Mouse (Mus musculus) cortical plate, adult 2 months (tissue): ENCODE measurements around the gene Relch.

Experiments used
- CTCF ChIP-seq: fragments of 200-500 bp; IDR thresholded peaks from 2 replicates; pipeline ENCODE4 v1.5.1; 2011; ENCODE audit warnings: mild to moderate bottlenecking, control low read depth, low read length; ENCODE audit not compliant: insufficient read depth; ENCODE audit errors: extremely low read depth
- POLR2A ChIP-seq: fragments of 200-500 bp; IDR thresholded peaks from 2 replicates; pipeline ENCODE4 v1.6.1; 2011; ENCODE audit warnings: mild to moderate bottlenecking, low read length, control low read depth; ENCODE audit not compliant: insufficient read depth; ENCODE audit errors: extremely low read depth

DNA sequence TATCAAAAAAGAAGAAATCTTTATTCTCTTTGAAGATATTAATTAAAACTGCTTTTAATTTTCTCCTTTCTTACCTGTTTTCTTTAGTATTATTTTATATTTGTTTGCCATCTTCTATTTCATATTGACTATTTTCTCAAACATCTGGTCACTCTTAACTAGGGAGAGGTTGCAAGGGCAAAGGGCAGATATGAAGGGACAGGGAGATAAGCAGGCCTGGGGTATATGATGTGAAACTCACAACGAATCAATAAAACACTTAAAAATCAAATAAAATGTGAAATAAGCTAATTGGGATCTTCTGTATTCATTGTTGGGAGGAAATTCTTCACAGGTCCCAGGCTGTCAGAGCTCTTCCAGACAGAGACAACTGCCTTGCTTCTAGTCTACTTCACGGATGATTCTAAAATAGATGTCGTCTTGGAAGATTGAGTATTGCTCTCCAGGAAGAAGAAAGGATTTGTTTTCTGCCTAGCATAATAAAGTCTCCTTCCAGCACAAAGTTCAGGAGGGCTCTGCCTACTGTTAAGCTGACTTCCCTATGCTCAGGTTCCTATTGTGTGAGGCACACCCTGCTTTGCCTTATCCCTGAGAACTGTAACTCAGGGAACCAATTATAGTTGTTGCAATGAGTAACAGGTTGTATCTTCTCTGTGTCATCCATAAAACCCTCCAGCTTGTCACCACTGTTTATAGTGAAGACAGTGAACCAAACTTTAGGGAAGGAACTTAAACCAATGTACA lies 95.9 kb downstream of the Relch start:
- TF ChIP-seq CTCF (no peak), POLR2A (no peak)
